Mouse (Mus musculus) forebrain, embryonic 10.5 days (tissue): ENCODE measurements at regions not wholly inside any gene's neighbourhood (a gene's known extent, or its start where the extent isn't known, plus 50 kb on each side); places are given as distances from the start of the nearest gene placed in this dataset.

Experiments used
- DNase-seq: peaks from one replicate; pipeline ENCODE4 v3.0.0-alpha.2; 2017; ENCODE audit warnings: low spot score; ENCODE audit errors: extremely low spot score
- H3K27ac ChIP-seq: fragments of 300-500 bp; sonication (generic); 2 replicates; pipeline ENCODE4 v1.5.1; 2016; ENCODE audit warnings: mild to moderate bottlenecking
- H3K27me3 ChIP-seq: fragments of 300-500 bp; sonication (generic); 2 replicates; pipeline ENCODE4 v1.6.1; 2016; ENCODE audit warnings: mild to moderate bottlenecking; ENCODE audit not compliant: poor library complexity, severe bottlenecking
- H3K36me3 ChIP-seq: fragments of 300-500 bp; sonication (generic); replicated peaks from 2 replicates; pipeline ENCODE4 v1.6.1; 2016; ENCODE audit warnings: mild to moderate bottlenecking, moderate library complexity
- H3K4me1 ChIP-seq: fragments of 300-500 bp; sonication (generic); 2 replicates; pipeline ENCODE4 v1.6.1; 2016
- H3K4me3 ChIP-seq: fragments of 300-500 bp; sonication (generic); 2 replicates; pipeline ENCODE4 v1.5.1; 2016; ENCODE audit warnings: mild to moderate bottlenecking, moderate library complexity
- H3K9me3 ChIP-seq: fragments of 300-500 bp; sonication (generic); 2 replicates; pipeline ENCODE4 v1.6.1; 2016; ENCODE audit warnings: mild to moderate bottlenecking, moderate library complexity
- WGBS: fragments of 180-500 bp; shearing (Covaris S2); methylation state at CpG from one replicate; pipeline ENCODE4 v1.1.7; 2016; 5-methylcytosine and 5-hydroxymethylcytosine counted together

- no peaks in the 10 kb centered on the region for H3K36me3 ChIP-seq
- no peak for DNase-seq
- H3K4me1 ChIP-seq = 0 out of 2 replicates have a peak, but pooled peaks cover 8% of the 10 kb centered on the region
- no peaks in the 10 kb centered on the region for H3K27me3 ChIP-seq
- no peak overlapping the region for H3K4me3 ChIP-seq
- no peak overlapping the region for H3K27ac ChIP-seq
- WGBS = 80% methylated on average over 8 of the region's 8 CpGs
- no peaks in the 10 kb centered on the region for H3K9me3 ChIP-seq
Observed at GRCm38 (mm10) chr12:29137455-29137854, 385.9 kb downstream of the Eipr1 start.

GRCm38 (mm10) chr12:29140576-29140975, 387.6 kb upstream of the Myt1l start:
- H3K4me1 ChIP-seq = 0 out of 2 replicates have a peak, but pooled peaks cover 12% of the 10 kb centered on the region
- no peaks in the 10 kb centered on the region for H3K36me3 ChIP-seq
- no peak overlapping the region for H3K4me3 ChIP-seq
- no peak for DNase-seq
- 69% methylated on average over 3 of the region's 3 CpGs for WGBS
- no peak overlapping the region for H3K27ac ChIP-seq
- H3K9me3 ChIP-seq = no peaks in the 10 kb centered on the region
- no peaks in the 10 kb centered on the region for H3K27me3 ChIP-seq

GRCm38 (mm10) chr12:29141132-29141531, 387.1 kb upstream of the Myt1l start:
- H3K9me3 ChIP-seq = no peaks in the 10 kb centered on the region
- 81% methylated on average over 13 of the region's 13 CpGs for WGBS
- no peaks in the 10 kb centered on the region for H3K27me3 ChIP-seq
- H3K27ac ChIP-seq = peak overlapping the region; percentile 15; the same call in 1 of the 2 replicates
- no peak overlapping the region for H3K4me3 ChIP-seq
- H3K36me3 ChIP-seq = no peaks in the 10 kb centered on the region
- DNase-seq = no peak
- 0 out of 2 replicates have a peak, but pooled peaks cover 12% of the 10 kb centered on the region for H3K4me1 ChIP-seq

GRCm38 (mm10) chr12:29141855-29142254, 386.3 kb upstream of the Myt1l start:
- 0 out of 2 replicates have a peak, but pooled peaks cover 12% of the 10 kb centered on the region for H3K4me1 ChIP-seq
- H3K27me3 ChIP-seq = no peaks in the 10 kb centered on the region
- no peaks in the 10 kb centered on the region for H3K36me3 ChIP-seq
- no peaks in the 10 kb centered on the region for H3K9me3 ChIP-seq
- H3K27ac ChIP-seq = no peak overlapping the region
- no peak for DNase-seq
- 90% methylated on average over 8 of the region's 8 CpGs for WGBS
- H3K4me3 ChIP-seq = no peak overlapping the region

GRCm38 (mm10) chr12:29143297-29143696, 384.9 kb upstream of the Myt1l start:
- Histone ChIP-seq H3K36me3 (no peaks in the 10 kb centered on the region), H3K27ac (no peak overlapping the region), H3K4me3 (no peak overlapping the region), H3K4me1 (0 out of 2 replicates have a peak, but pooled peaks cover 12% of the 10 kb centered on the region), H3K27me3 (no peaks in the 10 kb centered on the region), H3K9me3 (no peaks in the 10 kb centered on the region)
- WGBS = 65% methylated on average over 8 of the region's 8 CpGs
- DNase-seq = no peak

GRCm38 (mm10) chr12:29160920-29161319, 367.3 kb upstream of the Myt1l start:
- Histone ChIP-seq H3K4me1 (peaks cover 12% of the 10 kb centered on the region), H3K27ac (0 out of 2 replicates have a peak overlapping the region, but pooled peaks have one; percentile 44), H3K36me3 (no peaks in the 10 kb centered on the region), H3K27me3 (no peaks in the 10 kb centered on the region), H3K9me3 (no peaks in the 10 kb centered on the region), H3K4me3 (no peak overlapping the region)
- 70% methylated on average over 1 of the region's 1 CpGs for WGBS
- no peak for DNase-seq

- WGBS = 18% methylated on average over 2 of the region's 2 CpGs
- DNase-seq = no peak
- Histone ChIP-seq H3K4me3 (no peak overlapping the region), H3K4me1 (peaks cover 12% of the 10 kb centered on the region), H3K36me3 (no peaks in the 10 kb centered on the region), H3K27ac (no peak overlapping the region), H3K27me3 (no peaks in the 10 kb centered on the region), H3K9me3 (no peaks in the 10 kb centered on the region)
Observed at GRCm38 (mm10) chr12:29161546-29161945, 366.6 kb upstream of the Myt1l start.

GRCm38 (mm10) chr12:29164701-29165100, 363.5 kb upstream of the Myt1l start:
- Histone ChIP-seq H3K27me3 (no peaks in the 10 kb centered on the region), H3K27ac (no peak overlapping the region), H3K9me3 (no peaks in the 10 kb centered on the region), H3K36me3 (no peaks in the 10 kb centered on the region), H3K4me3 (no peak overlapping the region), H3K4me1 (peaks cover 12% of the 10 kb centered on the region)
- no peak for DNase-seq
- WGBS = 79% methylated on average over 2 of the region's 2 CpGs

- Histone ChIP-seq H3K36me3 (no peaks in the 10 kb centered on the region), H3K4me1 (peaks cover 7% of the 10 kb centered on the region), H3K27me3 (no peaks in the 10 kb centered on the region), H3K9me3 (no peaks in the 10 kb centered on the region), H3K27ac (no peak overlapping the region), H3K4me3 (no peak overlapping the region)
- DNase-seq = no peak
- 57% methylated on average over 2 of the region's 2 CpGs for WGBS
Observed at GRCm38 (mm10) chr12:29166316-29166715, 361.9 kb upstream of the Myt1l start.

GRCm38 (mm10) chr12:29167922-29168321, 360.3 kb upstream of the Myt1l start:
- H3K9me3 ChIP-seq = no peaks in the 10 kb centered on the region
- no peaks in the 10 kb centered on the region for H3K27me3 ChIP-seq
- no peak for DNase-seq
- no peak overlapping the region for H3K4me3 ChIP-seq
- H3K27ac ChIP-seq = no peak overlapping the region
- WGBS = 86% methylated on average over 6 of the region's 6 CpGs
- no peaks in the 10 kb centered on the region for H3K4me1 ChIP-seq
- H3K36me3 ChIP-seq = no peaks in the 10 kb centered on the region

- no peak for DNase-seq
- Histone ChIP-seq H3K4me1 (peaks cover 14% of the 10 kb centered on the region), H3K36me3 (no peaks in the 10 kb centered on the region), H3K27me3 (peaks cover 18% of the 10 kb centered on the region; the same call in 1 of the 2 replicates), H3K4me3 (no peak overlapping the region), H3K9me3 (no peaks in the 10 kb centered on the region), H3K27ac (no peak overlapping the region)
- WGBS = 81% methylated on average over 10 of the region's 10 CpGs
Observed at GRCm38 (mm10) chr12:29175698-29176440, 352.3 kb upstream of the Myt1l start.

- Histone ChIP-seq H3K27ac (no peak overlapping the region), H3K4me3 (no peak overlapping the region), H3K36me3 (no peaks in the 10 kb centered on the region), H3K4me1 (peaks cover 14% of the 10 kb centered on the region), H3K27me3 (peaks cover 19% of the 10 kb centered on the region; the same call in 1 of the 2 replicates), H3K9me3 (no peaks in the 10 kb centered on the region)
- 93% methylated on average over 12 of the region's 12 CpGs for WGBS
- DNase-seq = no peak
Observed at GRCm38 (mm10) chr12:29177145-29177544, 351.0 kb upstream of the Myt1l start.

- Histone ChIP-seq H3K9me3 (no peaks in the 10 kb centered on the region), H3K27me3 (peaks cover 19% of the 10 kb centered on the region; the same call in 1 of the 2 replicates), H3K27ac (no peak overlapping the region), H3K36me3 (no peaks in the 10 kb centered on the region), H3K4me3 (no peak overlapping the region), H3K4me1 (peaks cover 14% of the 10 kb centered on the region)
- DNase-seq = no peak
- WGBS = 76% methylated on average over 14 of the region's 14 CpGs
Observed at GRCm38 (mm10) chr12:29178168-29178895, 349.9 kb upstream of the Myt1l start.
